Mouse (Mus musculus) liver, adult 2 months (tissue): ENCODE measurements around the gene Gfy.

Source experiments
- CTCF ChIP-seq: fragments of 200-500 bp; IDR thresholded peaks from 2 replicates; pipeline ENCODE4 v1.5.1; 2011; ENCODE audit warnings: low read depth, low read length, control low read depth
- POLR2A ChIP-seq: fragments of 200-500 bp; IDR thresholded peaks from 2 replicates; pipeline ENCODE4 v1.6.1; 2011; ENCODE audit warnings: low read length, control low read depth; ENCODE audit not compliant: insufficient read depth; ENCODE audit errors: extremely low read depth

DNA sequence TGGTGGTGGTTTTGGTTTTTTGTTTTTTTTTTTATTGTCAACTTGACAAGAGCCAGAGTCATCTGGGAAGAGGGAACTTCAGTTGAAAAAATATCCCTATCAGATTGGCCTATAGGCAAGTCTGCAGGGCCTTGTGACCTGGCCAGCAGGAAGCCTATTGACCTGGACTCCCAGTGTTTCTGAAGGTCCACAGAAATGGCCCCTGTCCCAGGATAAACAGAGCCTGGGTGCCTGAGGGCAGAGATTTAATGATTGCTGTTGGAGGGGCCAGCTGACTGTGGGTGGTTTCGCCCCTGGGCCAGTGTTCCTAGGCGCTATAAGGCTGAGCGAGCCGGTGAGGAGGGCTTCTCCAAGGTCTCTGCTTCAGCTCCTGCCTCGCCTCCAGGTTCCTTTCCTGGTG lies 34.3 kb upstream of the Gfy start:
- TF ChIP-seq CTCF (no peak), POLR2A (no peak)
